In the genomic region with DNA sequence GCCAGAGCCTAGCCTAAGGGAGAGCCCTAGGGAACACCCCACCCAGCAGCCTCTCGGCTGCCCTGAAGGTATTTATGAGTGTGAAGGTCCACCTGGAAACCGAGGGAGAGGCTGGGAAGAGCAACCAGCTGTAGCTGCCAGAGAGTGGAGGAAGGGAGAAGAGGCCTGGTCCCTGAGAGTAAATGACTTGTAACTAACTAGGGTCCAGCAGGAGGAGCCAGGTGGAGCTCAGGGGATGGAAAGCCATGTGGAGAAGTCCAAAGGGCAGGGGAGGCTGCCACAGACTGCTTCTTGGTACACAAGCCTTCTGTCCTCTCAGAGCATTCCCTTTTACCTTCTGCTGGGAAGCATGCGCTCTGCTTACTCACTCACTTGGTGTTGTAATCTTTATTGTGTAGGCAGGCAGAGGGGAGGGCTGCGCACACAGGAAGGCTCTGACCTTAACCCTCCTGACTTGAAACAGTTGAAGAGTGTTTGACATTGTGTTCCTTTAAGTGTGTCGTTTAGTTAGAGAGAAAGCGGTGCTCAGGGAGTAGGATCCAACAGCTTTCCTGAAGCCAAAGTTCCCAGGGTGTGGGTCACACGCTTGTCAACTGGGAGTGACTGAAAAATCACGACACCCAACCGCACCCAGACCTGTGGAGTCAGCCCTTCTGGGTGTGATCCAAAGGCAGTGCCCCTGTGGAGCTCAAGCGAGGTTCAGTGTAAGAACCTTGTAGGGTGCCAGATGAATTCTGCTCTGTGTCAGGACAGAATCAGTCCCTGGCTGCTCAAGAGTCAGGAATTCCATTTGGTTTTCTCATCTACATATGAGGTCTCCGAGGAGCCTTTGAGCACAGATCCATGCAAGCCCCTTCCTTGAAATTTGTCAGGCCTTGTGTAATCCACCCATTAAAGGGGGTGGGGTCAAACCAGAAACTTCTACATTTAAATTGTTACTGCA, we compare ENCODE assay signal across 7 mouse cellular contexts. TPM values are rescaled to one million over a fixed set of nuclear protein-coding genes. Genes with fewer than 3 reads are reported as not detected.
DNase-seq lines count a peak whose midpoint lies in the region.

No protein-coding gene starts in this region.

- H3K9me3 ChIP-seq in megakaryocyte, embryonic 14.5 days = no peaks in the 10 kb centered on the region

- H3K4me3 ChIP-seq in megakaryocyte, embryonic 14.5 days (replicated peaks) = peak overlapping the region; percentile 9

- DNase-seq in adrenal gland, adult 2 months = peak; percentile 65
- peak; percentile 78 for DNase-seq in fibroblast of lung, adult 2 months (ENCODE audit: low read depth)
- peak; percentile 89 for DNase-seq in kidney, postnatal 14 days
- DNase-seq in layer of hippocampus, postnatal 25 days (ENCODE audit: extremely low spot score in 1 of 2, low spot score in 1 of 2) = no peak
- DNase-seq in layer of hippocampus, adult 9-11 months = no peak
- DNase-seq in ovary, adult 18-20 months (ENCODE audit: low spot score) = no peak

- no peaks in the 10 kb centered on the region for H3K27me3 ChIP-seq in megakaryocyte, embryonic 14.5 days (replicated peaks)

- H3K36me3 ChIP-seq in megakaryocyte, embryonic 14.5 days (replicated peaks; ENCODE audit: low read length) = peaks cover 20% of the 10 kb centered on the region

- peaks cover 64% of the 10 kb centered on the region for H3K4me1 ChIP-seq in megakaryocyte, embryonic 14.5 days

RNA-seq across cellular contexts. Expression of a gene that starts 14.6 kb away (rescaled TPM):
- total RNA-seq in adrenal gland, adult 2 months (2021) = 10 to 100 TPM; 62.0 to 88.4 TPM
- 5.8 and 7.6 TPM in 2 replicates for polyA plus RNA-seq in adrenal gland, adult 2 months (2012; rRNA removed)
- 6.0 and 24.2 TPM in 2 replicates for polyA plus RNA-seq in megakaryocyte, embryonic 14.5 days (2012; ENCODE audit: insufficient read depth, low replicate concordance)
- total RNA-seq in layer of hippocampus, postnatal 25 days (2021) = 10 to 100 TPM; 64.7 to 82.2 TPM

Comparison
In these comparisons a context has a peak if more than half of its experiments do, and no peak if none do; other contexts are left out.
1. DNase-seq: peak in adrenal gland, adult 2 months (single experiment), fibroblast of lung, adult 2 months (single experiment) and kidney, postnatal 14 days (single experiment); none in layer of hippocampus, postnatal 25 days (0 of 2), layer of hippocampus, adult 9-11 months (single experiment) and ovary, adult 18-20 months (single experiment).